Mouse (Mus musculus) hindbrain, postnatal 0 days (tissue): ENCODE measurements around the gene Ntm. TPM values are rescaled to one million over a fixed set of nuclear protein-coding genes. Genes with fewer than 3 reads are reported as not detected.

ENCODE experiments used
- ATAC-seq: fragments of 200-750 bp; cut with Nextera tagmentation; 2 replicates; pipeline ENCODE4 v1.8.0; 2017; ENCODE audit warnings: mild to moderate bottlenecking, moderate TSS enrichment, moderate library complexity
- DNase-seq: peaks from one replicate; pipeline ENCODE4 v3.0.0-alpha.2; 2015; ENCODE audit warnings: low spot score
- H3K27ac ChIP-seq: fragments of 300-500 bp; sonication (generic); 2 replicates; pipeline ENCODE4 v1.5.1; 2014; ENCODE audit warnings: mild to moderate bottlenecking
- H3K27me3 ChIP-seq: fragments of 300-500 bp; sonication (generic); 2 replicates; pipeline ENCODE4 v1.6.1; 2014; ENCODE audit warnings: low read length, mixed read lengths; ENCODE audit not compliant: insufficient read depth
- H3K36me3 ChIP-seq: fragments of 300-500 bp; sonication (generic); 2 replicates; pipeline ENCODE4 v1.6.1; 2014; ENCODE audit warnings: low read length, mixed read lengths; ENCODE audit not compliant: insufficient read depth
- H3K4me1 ChIP-seq: fragments of 300-500 bp; sonication (generic); 2 replicates; pipeline ENCODE4 v1.6.1; 2014; ENCODE audit warnings: antibody characterized with exemption, low read length, mixed read lengths; ENCODE audit not compliant: insufficient read depth
- H3K4me2 ChIP-seq: fragments of 300-500 bp; sonication (generic); 2 replicates; pipeline ENCODE4 v1.6.1; 2014; ENCODE audit warnings: low read depth, mild to moderate bottlenecking, low read length, moderate library complexity, mixed read lengths
- H3K4me3 ChIP-seq: fragments of 300-500 bp; sonication (generic); 2 replicates; pipeline ENCODE4 v1.5.1; 2014; ENCODE audit warnings: low read length
- H3K9ac ChIP-seq: fragments of 300-500 bp; sonication (generic); replicated peaks from 2 replicates; pipeline ENCODE4 v1.6.1; 2014; ENCODE audit warnings: mild to moderate bottlenecking, low read length, moderate library complexity, mixed read lengths
- H3K9me3 ChIP-seq: fragments of 300-500 bp; sonication (generic); 2 replicates; pipeline ENCODE4 v1.6.1; 2016; ENCODE audit warnings: low read length, mixed read lengths
- CTCF ChIP-seq: IDR thresholded peaks from 2 replicates; pipeline ENCODE4 v1.5.1; 2016; ENCODE audit warnings: antibody characterized with exemption, control low read depth, low read depth
- WGBS: fragments of 180-500 bp; shearing (Covaris S2); extraction: QIAGEN DNeasy Blood & Tissue Kit; methylation state at CpG from one replicate; pipeline ENCODE4 v1.1.7; 2014; 5-methylcytosine and 5-hydroxymethylcytosine counted together
- polyA plus RNA-seq: library from polyadenylated mRNA; unstranded; fragments of >200 nt; fragmentation: Nextera tagmentation; extraction: Ambion mirVana; gene quantifications from 2 replicates; pipeline ENCODE4 v1.2.1, GENCODE M21; 2015
- total RNA-seq: library from RNA; depleted of rRNA; stranded (reverse); fragments of >200 nt; gene quantifications from 2 replicates; pipeline ENCODE4 v1.2.3, GENCODE M21; 2014

Gene Ntm
- total and polyA plus RNA-seq, 2 experiments from 2014 or later = 208 to 268 TPM

DNA sequence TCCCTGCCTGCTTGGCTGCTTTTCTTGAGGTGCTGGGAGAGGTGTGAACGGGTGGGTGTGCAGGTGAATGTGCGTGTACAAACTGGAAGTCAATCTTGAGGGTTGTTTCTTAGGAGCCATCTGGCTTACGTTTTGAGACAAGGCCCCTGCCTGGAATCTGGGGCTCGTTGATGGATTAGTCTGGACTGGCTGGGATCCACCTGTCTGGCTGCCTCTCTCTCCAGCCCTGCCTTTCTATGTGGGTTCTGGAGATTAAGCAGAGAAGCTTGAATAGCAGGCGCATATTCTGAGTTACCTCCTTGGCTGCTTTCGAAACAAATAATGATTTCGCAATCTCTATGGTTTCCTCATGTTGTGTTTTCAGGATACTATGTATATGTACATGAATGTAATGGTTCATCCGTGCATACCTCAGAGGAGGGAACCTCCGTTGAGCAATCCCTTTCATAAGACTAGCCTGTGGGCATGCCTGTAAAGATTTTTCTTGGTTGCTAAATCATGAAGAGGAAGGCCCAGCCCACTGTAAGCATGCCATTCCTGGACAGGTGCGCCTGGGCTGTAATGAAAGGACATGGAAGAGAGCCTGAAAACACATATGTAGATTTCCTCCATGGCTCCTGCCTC is 499.9 kb downstream of the Ntm start:
- TF ChIP-seq CTCF = no peak
- Histone ChIP-seq H3K27ac (no peak overlapping the region), H3K36me3 (no peaks in the 10 kb centered on the region), H3K9me3 (no peaks in the 10 kb centered on the region), H3K4me1 (no peaks in the 10 kb centered on the region; the same call in 1 of the 2 replicates), H3K9ac (no peak overlapping the region), H3K4me3 (no peak overlapping the region), H3K4me2 (no peak overlapping the region), H3K27me3 (no peaks in the 10 kb centered on the region)
- DNase-seq (no peak), ATAC-seq (no peak)
- WGBS = 83% methylated on average over 10 of the region's 10 CpGs

DNA sequence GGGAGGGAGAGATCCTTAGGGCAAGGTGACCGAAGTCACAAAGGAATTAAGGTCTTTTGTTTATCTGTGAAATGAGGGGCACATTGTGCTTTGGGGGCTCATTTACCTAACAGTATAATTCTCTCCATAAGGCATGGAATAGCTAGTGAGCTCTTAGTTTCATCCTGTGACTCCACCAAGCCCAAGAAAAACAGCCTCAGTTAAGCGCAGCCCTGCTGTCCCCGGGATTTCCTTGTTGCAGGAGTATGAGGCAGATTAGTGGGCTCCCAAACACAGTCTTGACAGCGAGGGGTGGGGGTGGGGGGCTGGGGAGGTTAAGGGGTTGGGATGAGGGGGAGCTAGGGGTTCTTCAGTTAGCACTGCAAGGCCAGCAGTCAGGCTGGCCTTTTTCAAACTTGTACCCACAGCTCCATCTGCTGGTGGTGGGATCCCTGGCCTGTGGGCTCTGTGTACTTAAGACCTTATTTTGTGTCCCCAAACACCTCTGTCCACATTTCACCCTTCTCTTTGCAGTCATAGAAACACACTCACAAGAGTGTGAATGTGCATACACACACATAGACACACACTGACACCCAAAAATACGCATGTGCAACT is 504.9 kb downstream of the Ntm start:
- WGBS = 12% methylated on average over 5 of the region's 5 CpGs
- TF ChIP-seq CTCF = peak; percentile 83
- ATAC-seq (peak; percentile 74), DNase-seq (peak; percentile 88)
- Histone ChIP-seq H3K27me3 (no peaks in the 10 kb centered on the region), H3K4me1 (no peaks in the 10 kb centered on the region; the same call in 1 of the 2 replicates), H3K9me3 (no peaks in the 10 kb centered on the region), H3K36me3 (no peaks in the 10 kb centered on the region), H3K4me3 (no peak overlapping the region), H3K9ac (no peak overlapping the region), H3K4me2 (no peak overlapping the region), H3K27ac (no peak overlapping the region)

DNA sequence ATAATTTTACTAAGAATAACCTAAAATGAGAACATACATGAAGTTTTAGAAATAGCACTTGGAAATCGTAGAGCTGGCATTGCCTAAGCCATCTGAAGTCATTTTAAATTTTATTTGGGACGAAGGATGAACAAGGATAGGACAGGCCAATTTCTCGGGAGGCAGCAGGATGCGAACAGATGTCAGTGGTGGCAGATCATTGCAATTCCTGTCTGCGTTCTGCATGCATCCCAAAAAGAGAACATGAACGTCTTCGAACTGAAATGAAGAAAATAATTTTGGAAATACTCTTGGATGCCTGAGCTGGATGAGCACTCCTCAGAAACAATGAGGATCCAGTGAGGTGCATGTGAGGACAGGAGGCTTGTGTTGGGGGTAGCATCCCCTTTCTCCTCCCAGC is 506.9 kb downstream of the Ntm start:
- H3K4me3 ChIP-seq = no peak overlapping the region
- DNase-seq = no peak
- TF ChIP-seq CTCF = no peak
- no peaks in the 10 kb centered on the region for H3K36me3 ChIP-seq
- H3K4me1 ChIP-seq = no peaks in the 10 kb centered on the region
- no peak overlapping the region for H3K4me2 ChIP-seq
- no peak overlapping the region for H3K27ac ChIP-seq
- no peak overlapping the region for H3K9ac ChIP-seq
- no peak for ATAC-seq
- H3K9me3 ChIP-seq = no peaks in the 10 kb centered on the region
- WGBS = 79% methylated on average over 7 of the region's 7 CpGs
- H3K27me3 ChIP-seq = no peaks in the 10 kb centered on the region

DNA sequence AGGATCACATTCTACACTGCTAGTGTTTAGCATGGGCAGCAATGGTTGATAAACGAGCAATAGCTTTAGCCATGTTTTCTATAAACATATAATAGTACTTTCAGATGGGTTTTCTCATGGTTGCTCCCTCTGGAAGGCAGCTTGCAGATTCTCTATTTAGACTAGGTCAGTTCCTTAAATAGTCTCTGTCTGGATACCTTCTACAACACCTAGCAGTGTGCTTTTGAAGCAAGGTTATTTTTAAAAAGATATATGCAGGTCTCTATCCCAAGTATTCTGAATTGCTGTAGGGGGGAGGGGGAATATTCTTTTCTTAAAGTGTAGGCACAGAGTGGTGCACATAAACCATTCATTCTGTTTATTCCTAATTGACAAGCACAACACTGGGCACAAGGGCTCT is 511.7 kb downstream of the Ntm start:
- Histone ChIP-seq H3K4me2 (no peak overlapping the region), H3K4me1 (no peaks in the 10 kb centered on the region), H3K9me3 (no peaks in the 10 kb centered on the region), H3K27ac (no peak overlapping the region), H3K27me3 (no peaks in the 10 kb centered on the region), H3K4me3 (no peak overlapping the region), H3K9ac (no peak overlapping the region), H3K36me3 (no peaks in the 10 kb centered on the region)
- no peak for DNase-seq
- WGBS = 79% methylated on average over 1 of the region's 1 CpGs
- TF ChIP-seq CTCF = no peak
- no peak for ATAC-seq

DNA sequence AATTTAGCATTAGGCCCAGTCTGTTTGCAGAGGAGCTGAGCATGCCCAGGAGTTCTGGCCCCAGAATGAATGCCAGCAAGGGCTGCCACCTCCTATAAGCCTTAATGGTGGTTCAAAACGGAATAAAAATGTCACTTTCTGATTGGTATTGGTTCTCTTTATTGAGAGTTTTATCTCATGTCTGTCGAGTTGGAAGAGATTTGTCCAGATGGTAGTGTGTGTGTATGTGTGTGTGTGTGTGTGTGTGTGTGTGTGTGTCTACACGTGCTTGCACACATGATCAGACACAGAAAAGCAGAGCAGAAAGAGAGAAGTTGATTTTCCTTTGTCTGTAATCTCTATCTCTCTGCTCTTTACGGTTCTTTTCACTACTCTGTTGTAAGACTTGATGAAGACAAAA is 518.9 kb downstream of the Ntm start:
- H3K4me2 ChIP-seq = no peak overlapping the region
- H3K27ac ChIP-seq = no peak overlapping the region
- H3K27me3 ChIP-seq = no peaks in the 10 kb centered on the region
- H3K36me3 ChIP-seq = no peaks in the 10 kb centered on the region
- DNase-seq = no peak
- H3K9me3 ChIP-seq = no peaks in the 10 kb centered on the region
- no peaks in the 10 kb centered on the region for H3K4me1 ChIP-seq
- no peak for ATAC-seq
- 44% methylated on average over 4 of the region's 4 CpGs for WGBS
- no peak overlapping the region for H3K4me3 ChIP-seq
- TF ChIP-seq CTCF = no peak
- H3K9ac ChIP-seq = no peak overlapping the region

DNA sequence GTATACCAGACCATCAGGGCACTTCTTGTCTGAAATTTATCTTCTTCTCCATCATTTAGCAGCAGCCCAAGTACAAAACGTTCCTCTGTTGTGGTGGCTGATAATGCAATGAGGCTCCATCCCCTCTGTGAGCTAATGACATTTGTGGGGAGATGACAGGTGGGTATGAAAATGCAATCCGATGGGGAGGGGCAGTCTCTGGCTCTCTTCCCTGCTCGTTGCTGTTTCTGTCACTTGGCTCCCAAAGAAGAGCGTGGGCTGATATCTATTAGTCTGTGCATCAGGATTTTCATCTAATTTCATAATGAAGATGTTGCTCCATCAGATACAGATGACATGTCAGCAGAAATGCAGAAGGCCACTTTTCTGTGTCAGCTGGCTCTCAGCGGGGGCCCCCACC is 523.5 kb downstream of the Ntm start:
- Histone ChIP-seq H3K9me3 (no peaks in the 10 kb centered on the region), H3K9ac (no peak overlapping the region), H3K27me3 (no peaks in the 10 kb centered on the region), H3K27ac (no peak overlapping the region), H3K4me2 (no peak overlapping the region), H3K4me3 (no peak overlapping the region), H3K4me1 (no peaks in the 10 kb centered on the region; the same call in 1 of the 2 replicates), H3K36me3 (no peaks in the 10 kb centered on the region)
- DNase-seq (no peak), ATAC-seq (no peak)
- TF ChIP-seq CTCF = no peak
- 40% methylated on average over 5 of the region's 5 CpGs for WGBS

DNA sequence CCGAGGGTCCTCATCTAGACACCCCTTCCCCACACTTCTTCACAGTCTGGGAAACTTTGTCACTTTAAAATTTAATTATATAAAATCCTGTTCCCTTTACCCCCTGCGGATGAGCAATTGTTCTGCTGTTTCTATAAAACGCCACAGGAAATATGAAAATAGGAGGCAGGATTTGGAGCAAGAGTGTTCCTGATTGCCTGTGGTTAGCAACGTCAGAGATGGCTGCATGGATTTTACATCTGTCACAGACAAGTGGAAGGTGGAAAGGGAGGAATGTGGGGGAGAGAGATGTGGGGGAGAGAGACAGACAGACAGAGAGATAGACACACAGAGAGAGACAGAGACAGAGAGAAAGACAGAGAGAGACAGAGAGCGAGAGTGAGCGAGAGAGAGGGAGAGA is 528.3 kb downstream of the Ntm start:
- no peak for ATAC-seq
- no peak overlapping the region for H3K4me2 ChIP-seq
- no peaks in the 10 kb centered on the region for H3K36me3 ChIP-seq
- no peak overlapping the region for H3K9ac ChIP-seq
- 36% methylated on average over 6 of the region's 6 CpGs for WGBS
- TF ChIP-seq CTCF = no peak
- H3K4me1 ChIP-seq = peaks cover 16% of the 10 kb centered on the region; the same call in 1 of the 2 replicates
- H3K27ac ChIP-seq = peak overlapping the region; percentile 1; the same call in 1 of the 2 replicates
- H3K4me3 ChIP-seq = no peak overlapping the region
- no peak for DNase-seq
- no peaks in the 10 kb centered on the region for H3K27me3 ChIP-seq
- no peaks in the 10 kb centered on the region for H3K9me3 ChIP-seq
